Mouse (Mus musculus) thymus, adult 2 months (tissue): ENCODE data around the gene BC048679. TPM values are rescaled to one million over a fixed set of nuclear protein-coding genes. Genes with fewer than 3 reads are reported as not detected.

Experiments
- DNase-seq: peaks from one replicate; pipeline ENCODE4 v3.0.0; 2021
- H3K27ac ChIP-seq: fragments of 200-500 bp; 2 replicates; pipeline ENCODE4 v1.5.1; 2012; ENCODE audit warnings: low read length, control low read depth; ENCODE audit not compliant: control insufficient read depth, insufficient read depth
- H3K27me3 ChIP-seq: fragments of 200-500 bp; 2 replicates; pipeline ENCODE4 v1.6.1; 2012; ENCODE audit warnings: mild to moderate bottlenecking, low read length, moderate library complexity, mixed read lengths; ENCODE audit not compliant: control insufficient read depth, insufficient read depth
- H3K36me3 ChIP-seq: fragments of 200-500 bp; 2 replicates; pipeline ENCODE4 v1.6.1; 2012; ENCODE audit warnings: mild to moderate bottlenecking, low read length, moderate library complexity; ENCODE audit not compliant: control insufficient read depth, insufficient read depth
- H3K4me1 ChIP-seq: fragments of 200-500 bp; replicated peaks from 2 replicates; pipeline ENCODE4 v1.6.1; 2012; ENCODE audit warnings: low read length; ENCODE audit not compliant: control insufficient read depth, insufficient read depth
- H3K4me3 ChIP-seq: fragments of 200-500 bp; 2 replicates; pipeline ENCODE4 v1.5.1; 2012; ENCODE audit warnings: mild to moderate bottlenecking, low read length, control low read depth, moderate library complexity; ENCODE audit not compliant: control insufficient read depth, insufficient read depth
- CTCF ChIP-seq: fragments of 200-500 bp; IDR thresholded peaks from 2 replicates; pipeline ENCODE4 v1.5.1; 2012; ENCODE audit warnings: mild to moderate bottlenecking, control low read depth, low read length, moderate library complexity, borderline replicate concordance; ENCODE audit not compliant: control insufficient read depth, poor library complexity, insufficient read depth; ENCODE audit errors: extremely low read depth
- POLR2A ChIP-seq: fragments of 200-500 bp; IDR thresholded peaks from 2 replicates; pipeline ENCODE4 v1.6.1; 2012; ENCODE audit warnings: mild to moderate bottlenecking, low read length, control low read depth, moderate library complexity; ENCODE audit not compliant: control insufficient read depth, poor library complexity, insufficient read depth; ENCODE audit errors: extremely low read depth
- WGBS: fragments of 180-500 bp; shearing (Covaris S2); methylation state at CpG from one replicate; pipeline ENCODE4 v1.1.7; 2018; 5-methylcytosine and 5-hydroxymethylcytosine counted together
- polyA plus RNA-seq: library from polyadenylated mRNA; depleted of rRNA; stranded (reverse); fragments of >200 nt; gene quantifications from 2 replicates; pipeline ENCODE4 v1.2.3, GENCODE M21; 2012

Gene BC048679
- polyA plus RNA-seq, 1 experiment = not detected

DNA sequence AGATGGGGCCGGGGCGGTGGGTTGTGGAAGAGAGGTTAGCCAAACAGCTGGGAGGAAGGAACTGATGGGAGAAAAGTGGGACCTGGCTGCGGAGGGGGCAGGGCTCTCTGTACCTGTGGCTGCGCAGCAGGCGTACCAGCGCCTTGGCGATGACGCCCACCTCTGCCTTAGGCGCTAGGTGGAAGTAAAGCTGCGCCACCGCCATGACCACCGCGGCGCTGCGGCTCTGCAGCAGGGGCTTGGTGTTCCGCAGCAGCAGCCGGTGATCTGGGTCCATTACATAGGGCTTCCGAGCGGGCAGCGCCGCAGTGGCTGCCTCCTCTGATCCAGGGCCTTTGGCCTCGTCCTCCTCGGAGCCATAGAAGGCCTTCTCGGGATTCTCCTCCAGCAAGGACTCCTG, 21.2 kb downstream of the BC048679 start:
- WGBS = 14% methylated on average over 24 of the region's 24 CpGs
- Histone ChIP-seq H3K27me3 (no peaks in the 10 kb centered on the region), H3K27ac (no peak overlapping the region), H3K4me1 (no peaks in the 10 kb centered on the region), H3K36me3 (no peaks in the 10 kb centered on the region), H3K4me3 (no peak overlapping the region)
- DNase-seq = no peak
- no peak for TF ChIP-seq POLR2A
- no peak for TF ChIP-seq CTCF

DNA sequence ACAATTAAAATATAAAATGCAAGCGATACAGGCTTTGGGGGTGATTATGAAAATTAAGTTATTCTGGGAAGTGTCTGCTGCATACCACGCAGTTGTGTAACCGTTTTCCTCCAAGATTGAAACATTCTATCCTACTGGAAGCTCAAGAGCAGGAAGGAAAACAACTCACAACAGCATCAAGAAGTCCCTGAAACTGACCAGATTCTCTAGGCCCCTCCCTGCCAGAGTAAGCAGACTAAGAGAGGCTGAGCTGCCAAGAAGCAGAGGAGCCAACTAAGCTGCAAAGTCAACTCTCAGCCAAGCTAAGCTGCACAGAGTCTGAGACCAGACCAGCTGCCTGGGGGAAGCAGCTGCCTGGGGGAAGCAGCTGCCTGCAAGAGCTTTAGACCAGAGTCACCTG, 22.9 kb downstream of the BC048679 start:
- H3K36me3 ChIP-seq = no peaks in the 10 kb centered on the region
- 77% methylated on average over 3 of the region's 3 CpGs for WGBS
- H3K27ac ChIP-seq = no peak overlapping the region
- no peaks in the 10 kb centered on the region for H3K27me3 ChIP-seq
- TF ChIP-seq CTCF = no peak
- TF ChIP-seq POLR2A = no peak
- no peaks in the 10 kb centered on the region for H3K4me1 ChIP-seq
- H3K4me3 ChIP-seq = no peak overlapping the region
- no peak for DNase-seq

DNA sequence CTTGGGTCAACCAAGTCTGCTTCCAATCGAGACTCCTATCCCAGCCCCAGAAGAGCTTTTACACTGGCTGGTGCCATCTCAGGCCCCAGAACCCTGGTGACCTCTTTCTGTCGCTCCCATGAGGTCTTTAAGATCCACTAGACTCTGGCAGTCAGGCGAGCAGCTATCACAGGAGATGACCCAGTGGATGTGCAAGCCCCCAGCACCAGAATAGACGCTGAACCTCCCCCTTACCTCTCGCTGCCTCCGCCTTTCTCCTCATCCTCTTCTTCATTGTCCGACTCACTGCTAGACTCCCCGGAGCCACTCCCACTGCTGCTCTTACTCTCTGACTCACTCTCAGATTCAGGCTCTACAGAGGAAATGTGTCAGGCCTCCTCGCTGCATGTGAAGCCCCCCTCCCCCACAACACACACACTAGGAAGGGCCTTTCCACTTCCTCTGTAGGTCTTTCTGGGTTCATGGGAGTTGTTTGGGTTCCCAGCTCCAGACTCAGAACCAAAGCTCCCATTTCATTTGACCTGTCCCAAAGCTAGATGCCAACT, 33.1 kb downstream of the BC048679 start:
- Histone ChIP-seq H3K27me3 (no peaks in the 10 kb centered on the region), H3K4me3 (no peak overlapping the region), H3K27ac (no peak overlapping the region), H3K4me1 (no peaks in the 10 kb centered on the region), H3K36me3 (no peaks in the 10 kb centered on the region)
- TF ChIP-seq CTCF (no peak), POLR2A (no peak)
- WGBS = 61% methylated on average over 9 of the region's 9 CpGs
- no peak for DNase-seq

DNA sequence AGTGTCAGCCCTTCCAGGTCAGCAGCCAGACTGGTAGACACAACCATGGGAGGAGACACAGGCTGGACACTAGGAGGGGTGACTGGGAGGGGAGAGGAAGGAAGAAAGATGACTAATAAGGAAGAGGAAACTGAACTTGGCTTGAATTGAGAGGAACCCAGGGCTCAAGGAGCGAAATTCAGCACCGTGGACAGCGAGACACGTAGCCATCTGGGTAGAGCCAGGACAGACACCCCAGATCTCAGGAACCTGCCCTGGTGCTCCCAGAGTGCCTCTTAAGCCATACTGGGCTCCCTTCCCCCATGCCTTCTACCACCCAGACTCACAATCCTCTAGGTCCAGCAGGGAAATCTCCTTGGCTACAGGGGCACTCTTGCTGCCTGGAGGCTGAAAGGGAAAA, 34.0 kb downstream of the BC048679 start:
- no peak for DNase-seq
- Histone ChIP-seq H3K36me3 (no peaks in the 10 kb centered on the region), H3K4me3 (no peak overlapping the region), H3K4me1 (no peaks in the 10 kb centered on the region), H3K27me3 (no peaks in the 10 kb centered on the region), H3K27ac (no peak overlapping the region)
- WGBS = 5% methylated on average over 4 of the region's 4 CpGs
- TF ChIP-seq CTCF (no peak), POLR2A (no peak)

DNA sequence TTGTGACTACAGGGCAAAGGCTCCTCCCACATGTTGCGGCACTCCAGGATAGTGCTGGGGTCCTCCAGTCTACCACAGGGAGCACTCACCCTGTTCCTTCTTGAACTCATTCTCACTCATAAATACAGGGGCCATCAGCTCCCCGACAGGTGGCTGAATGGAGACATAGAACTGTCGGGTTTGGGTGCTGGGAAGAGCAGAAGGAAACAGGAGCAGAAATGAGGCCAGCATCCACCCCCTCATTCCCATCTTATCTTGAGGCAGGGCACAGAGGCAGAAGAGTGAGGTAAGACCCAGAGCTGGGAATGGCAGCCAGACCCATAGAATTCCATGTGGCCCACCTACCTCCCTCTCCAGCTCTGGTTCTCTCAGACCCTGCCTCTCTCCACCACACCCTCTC, 35.3 kb downstream of the BC048679 start:
- Histone ChIP-seq H3K4me3 (no peak overlapping the region), H3K36me3 (no peaks in the 10 kb centered on the region), H3K27ac (no peak overlapping the region), H3K27me3 (no peaks in the 10 kb centered on the region), H3K4me1 (no peaks in the 10 kb centered on the region)
- TF ChIP-seq CTCF (no peak), POLR2A (no peak)
- 84% methylated on average over 3 of the region's 3 CpGs for WGBS
- DNase-seq = no peak

DNA sequence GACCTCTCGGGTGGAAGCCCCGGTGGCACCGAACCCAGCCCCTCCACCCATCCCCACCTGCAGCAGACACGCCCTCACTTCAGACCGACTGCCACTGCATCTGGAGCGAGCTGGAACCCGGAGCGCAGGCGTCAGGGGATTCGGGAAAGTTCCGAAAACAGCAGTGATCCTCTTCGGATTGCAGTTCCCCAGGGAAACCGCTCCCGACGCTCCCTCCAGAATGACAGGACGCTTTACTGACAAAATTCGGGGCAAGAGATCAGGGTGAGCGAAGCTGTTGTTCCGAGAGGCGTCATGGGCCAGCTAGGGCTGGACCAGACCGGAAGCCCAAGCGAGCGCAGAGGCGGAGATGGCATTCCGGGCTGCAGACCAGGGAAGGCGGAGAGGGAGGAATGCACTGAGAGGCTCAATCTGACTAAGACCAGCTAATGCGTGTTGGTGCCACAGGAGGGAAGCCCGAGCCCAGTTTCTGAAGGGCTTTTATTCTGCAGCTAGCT, 42.9 kb downstream of the BC048679 start, which contains the start of gene Cpeb1:
Cpeb1 (minus strand) TSS at position 311 of the 497 bp plus-strand sequence.
- Histone ChIP-seq H3K4me3 (peak within 1 kb of the TSS; percentile 15), H3K36me3 (no peaks in the 10 kb centered on the region), H3K4me1 (peaks cover 6% of the 10 kb centered on the region), H3K27me3 (peaks cover 14% of the 10 kb centered on the region), H3K27ac (no peak within 1 kb of the TSS)
- DNase-seq = no peak
- WGBS = 9% methylated on average over 28 of the region's 28 CpGs
- TF ChIP-seq CTCF (no peak), POLR2A (no peak)
